Mouse (Mus musculus) Muller cell, postnatal 12 days (primary cell): ENCODE results near the gene Tmem216.

Experiments used
- DNase-seq: peaks from one replicate; pipeline ENCODE4 v3.0.0-alpha.2; 2015; ENCODE audit errors: inconsistent ontology term

Tmem216 gene

DNA sequence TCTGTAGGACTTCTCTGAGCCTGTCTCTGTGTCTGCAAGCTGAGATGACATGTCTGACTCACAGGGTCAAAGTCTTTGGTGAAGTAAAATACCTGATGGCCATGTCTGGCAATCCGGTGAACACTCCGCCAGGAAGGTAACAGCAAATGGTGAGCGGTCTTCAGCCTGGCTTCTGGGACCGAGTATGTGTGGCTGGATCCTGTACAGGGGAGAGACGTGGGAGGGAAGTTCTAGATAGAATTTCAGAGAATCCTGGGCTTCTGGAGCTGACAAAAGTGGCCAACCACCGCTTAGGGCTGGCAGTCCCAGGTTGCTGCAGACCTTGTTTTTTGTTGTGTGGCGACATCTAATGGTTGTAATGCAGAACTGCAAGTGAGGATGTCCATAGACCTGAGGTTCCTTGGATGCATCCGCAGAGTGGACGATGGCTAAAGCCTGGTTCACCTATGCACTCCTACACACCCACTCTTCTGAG is 69.7 kb downstream of the Tmem216 start:
- DNase-seq: peak; percentile 40
